Mouse (Mus musculus): Measurements from ENCODE around the gene Tex48.

The Tex48 gene

GRCm38 (mm10) chr4:63594459-63595110 is 27.6 kb downstream of the Tex48 start:
- no peak for DNase-seq (ENCODE audit: low spot score)

DNA sequence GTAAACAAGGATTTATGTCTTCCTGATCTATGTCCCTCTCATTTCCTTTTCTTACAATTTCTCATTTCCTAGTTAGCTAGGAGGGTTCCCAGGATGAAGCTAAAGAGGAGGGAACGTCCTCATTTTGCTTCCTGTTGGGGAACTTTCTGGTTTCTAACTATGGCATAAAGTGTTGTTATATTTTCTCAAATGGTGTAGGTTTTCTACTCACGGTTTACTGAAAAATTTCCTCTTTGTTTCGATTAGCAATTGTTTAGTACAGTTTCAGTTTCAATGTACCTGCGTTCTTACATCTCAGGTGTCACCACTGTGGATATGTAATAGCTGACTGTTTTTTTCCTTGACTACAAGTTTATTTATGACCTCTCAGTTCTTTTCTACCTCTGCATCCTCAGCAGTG is 31.7 kb downstream of the Tex48 start:
- DNase-seq (ENCODE audit: low spot score): no peak

DNA sequence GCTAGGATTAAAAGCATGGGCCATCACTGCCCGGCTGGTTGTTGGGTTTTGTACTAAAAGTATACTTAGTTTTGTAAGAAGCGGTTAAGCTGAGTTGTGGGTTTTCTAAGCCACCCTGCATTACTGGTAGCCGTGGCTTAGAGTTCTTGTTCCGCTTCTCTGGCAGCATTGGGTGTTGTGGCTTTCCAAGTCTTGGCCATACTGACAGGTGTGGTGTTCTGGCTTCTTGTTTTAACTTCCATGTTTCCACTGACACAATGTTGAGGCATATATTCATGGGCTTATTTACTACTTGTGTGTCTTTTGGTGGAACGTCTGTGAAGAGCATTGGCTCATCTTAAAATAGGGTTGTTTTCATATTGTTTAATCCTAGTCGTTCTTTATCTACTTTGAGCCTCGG is 32.2 kb downstream of the Tex48 start:
- no peak for DNase-seq (ENCODE audit: low spot score)

GRCm38 (mm10) chr4:63586240-63586639 is 36.0 kb downstream of the Tex48 start:
- no peak for DNase-seq (ENCODE audit: low spot score)

- DNase-seq (ENCODE audit: low spot score): no peak
Observed at GRCm38 (mm10) chr4:63585216-63585615, 37.0 kb downstream of the Tex48 start.

DNA sequence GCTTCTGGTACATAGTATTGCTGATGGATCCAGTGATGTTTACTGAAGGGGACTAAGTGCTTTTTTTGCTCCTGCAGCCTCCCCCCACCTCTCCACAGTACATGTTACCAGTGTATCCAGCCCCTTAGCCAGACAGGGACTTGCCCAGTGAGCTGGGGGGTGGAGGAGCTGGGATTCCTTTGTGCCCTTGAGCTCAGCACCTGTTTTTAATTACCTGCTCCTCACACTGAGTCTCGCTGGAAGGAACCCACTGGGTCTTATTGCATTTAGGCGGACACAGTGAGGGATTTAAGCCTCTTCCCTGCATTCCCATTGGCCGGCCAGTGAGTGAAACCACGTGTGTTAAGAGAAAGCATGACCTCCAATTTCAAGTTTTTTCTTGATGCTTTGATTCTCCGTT is 39.6 kb downstream of the Tex48 start:
- no peak for DNase-seq (ENCODE audit: low spot score)

- no peak for DNase-seq (ENCODE audit: low spot score)
Observed at GRCm38 (mm10) chr4:63580078-63580477, 42.1 kb downstream of the Tex48 start.

GRCm38 (mm10) chr4:63579649-63580048 is 42.6 kb downstream of the Tex48 start:
- DNase-seq (ENCODE audit: low spot score): no peak

DNA sequence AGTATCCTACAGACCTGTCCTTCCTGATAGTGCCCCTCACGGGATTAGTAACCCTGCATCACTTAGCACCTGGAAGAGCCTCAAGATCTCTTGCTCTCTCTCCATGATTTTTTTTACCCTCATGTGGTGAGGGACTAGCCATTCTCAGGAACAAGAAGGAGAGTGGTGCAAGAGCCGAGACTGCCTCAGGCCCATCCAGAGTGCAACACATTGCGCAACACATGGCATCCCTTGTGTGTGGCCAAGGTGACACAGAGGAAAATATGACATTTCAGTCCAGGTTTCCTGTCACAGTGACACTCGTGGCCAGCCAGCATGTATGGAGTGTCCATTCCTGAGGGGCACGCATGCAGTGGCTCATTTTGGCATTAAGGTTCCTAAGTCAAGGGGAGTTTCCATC is 49.6 kb downstream of the Tex48 start:
- no peak for DNase-seq (ENCODE audit: low spot score)

- no peak for DNase-seq (ENCODE audit: low spot score)
Observed at GRCm38 (mm10) chr4:63570208-63570781, 51.9 kb downstream of the Tex48 start.

DNA sequence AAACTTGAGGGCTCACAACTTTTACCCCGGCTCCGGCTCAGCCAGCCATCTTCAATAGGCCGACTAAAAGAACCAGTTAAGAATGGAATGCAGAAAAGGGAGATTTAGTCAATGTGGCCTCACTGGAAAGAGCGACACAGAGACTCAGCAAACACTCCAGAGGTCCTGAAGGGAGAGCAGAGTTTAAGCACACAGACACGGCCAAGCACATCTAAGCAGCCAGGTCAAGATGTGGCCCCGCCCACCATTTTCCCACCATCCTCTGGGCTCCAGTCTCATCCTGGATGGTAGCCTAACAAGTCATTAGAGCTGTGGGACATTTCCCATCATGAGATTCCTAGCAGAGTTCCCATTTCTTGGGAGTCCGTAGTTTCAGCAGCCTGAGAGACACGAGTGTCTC is 52.9 kb downstream of the Tex48 start:
- no peak for DNase-seq (ENCODE audit: low spot score)

- no peak for DNase-seq (ENCODE audit: low spot score)
Observed at GRCm38 (mm10) chr4:63567712-63568390, 54.4 kb downstream of the Tex48 start.

DNA sequence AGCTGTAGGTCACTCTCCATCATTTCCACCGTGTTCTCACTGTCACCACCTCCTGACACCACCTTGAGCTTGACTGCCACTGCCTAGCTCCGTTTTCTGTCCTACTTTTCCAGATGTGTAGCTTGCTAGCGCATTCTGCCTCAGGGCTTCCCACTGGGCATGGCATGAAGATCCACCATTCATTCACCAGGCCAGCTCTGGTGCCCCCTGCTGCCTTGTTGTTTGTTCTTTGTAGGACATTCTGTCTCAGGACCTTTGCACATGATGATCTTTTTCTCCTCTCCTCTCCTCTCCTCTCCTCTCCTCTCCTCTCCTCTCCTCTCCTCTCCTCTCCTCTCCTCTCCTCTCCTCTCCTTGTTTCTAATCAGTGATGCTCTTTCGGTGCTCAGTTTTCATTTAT is 59.5 kb downstream of the Tex48 start:
- no peak for DNase-seq (ENCODE audit: low spot score)

GRCm38 (mm10) chr4:63561861-63562675 is 60.2 kb downstream of the Tex48 start:
- no peak for DNase-seq (ENCODE audit: low spot score)

DNA sequence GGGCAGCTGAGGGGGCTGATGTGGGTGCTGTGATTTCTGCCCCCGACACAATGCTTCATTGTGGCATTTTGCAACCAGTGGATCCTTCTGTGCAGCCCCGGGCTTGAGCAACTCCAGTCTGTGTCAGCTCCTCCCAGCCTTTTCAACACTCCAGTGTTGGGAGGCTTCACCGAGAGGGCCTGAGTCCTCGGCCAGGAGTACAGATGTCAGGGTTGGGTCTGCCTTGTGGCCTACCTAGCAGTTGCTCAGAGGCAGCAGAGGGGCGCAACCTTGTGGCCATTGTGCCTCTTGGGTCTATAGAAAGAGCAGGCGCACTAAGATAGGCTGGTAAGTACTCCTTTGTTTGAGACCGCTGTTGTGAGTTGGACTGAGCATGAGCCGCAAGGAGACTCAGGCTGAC is 62.1 kb downstream of the Tex48 start:
- no peak for DNase-seq (ENCODE audit: low spot score)

- no peak for DNase-seq (ENCODE audit: low spot score)
Observed at GRCm38 (mm10) chr4:63559127-63559697, 63.0 kb downstream of the Tex48 start.

- DNase-seq (ENCODE audit: low spot score): peak; percentile 60
Observed at GRCm38 (mm10) chr4:63558407-63559081, 63.7 kb downstream of the Tex48 start, which contains the start of gene Tmem268. TSS of gene Tmem268 (plus strand) at chr4:63558781.

DNA sequence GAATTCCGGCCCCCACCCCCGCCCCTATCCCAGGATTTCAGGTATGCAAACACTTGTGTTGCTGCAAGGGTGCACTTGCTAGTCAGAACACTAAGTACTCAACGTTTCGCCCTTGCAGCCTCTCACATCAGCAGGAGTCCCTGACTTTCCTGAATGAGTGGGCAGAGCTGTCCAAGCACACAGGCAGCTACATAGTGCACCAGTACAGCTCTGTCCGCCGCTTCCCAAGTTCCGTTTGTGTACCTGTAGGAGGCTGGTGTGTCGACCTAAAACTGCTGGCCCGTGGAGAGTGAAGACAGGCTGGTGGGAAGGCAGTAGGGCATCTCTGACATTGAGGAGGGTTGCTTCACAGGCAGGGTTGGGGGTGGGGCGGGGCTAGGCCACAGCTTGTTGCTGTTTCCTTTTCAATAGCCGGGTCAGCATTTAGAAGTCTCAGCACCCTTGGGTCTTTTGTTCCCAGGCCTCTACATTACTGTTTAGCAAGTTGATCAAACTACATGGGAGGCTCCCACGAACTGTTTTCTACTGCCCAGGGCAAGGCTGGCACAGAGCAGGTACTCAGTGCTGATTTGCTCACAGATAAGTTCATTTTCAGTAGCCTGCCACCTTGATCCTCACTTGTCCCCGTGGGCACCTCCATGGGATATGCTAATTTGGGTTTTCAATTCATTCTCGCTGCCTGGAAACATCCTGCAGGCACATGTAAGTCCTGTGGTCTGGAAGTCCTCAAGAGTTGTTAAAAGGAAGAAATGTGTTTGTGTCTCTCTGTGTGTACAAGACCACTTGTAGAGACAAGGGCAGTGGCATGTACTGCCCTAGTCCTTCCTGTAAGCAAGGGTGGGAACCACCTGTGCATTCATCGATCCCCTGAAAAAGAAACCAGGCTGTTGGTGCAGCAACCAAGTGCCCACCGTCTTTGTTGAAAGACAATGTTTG is 64.8 kb downstream of the Tex48 start:
- DNase-seq (ENCODE audit: low spot score): peak; percentile 19

All from c-Kit-positive CD71-positive TER-119-positive erythroid progenitor cells, embryonic 14.5 days (primary cell).